Mouse (Mus musculus) spleen, adult 2 months (tissue): ENCODE results near the gene 1190005I06Rik. TPM values are rescaled to one million over a fixed set of nuclear protein-coding genes. Genes with fewer than 3 reads are reported as not detected.
A peak's percentile ranks its signal among the peaks of the same experiment; 100 is the strongest.

ENCODE experiments used
- DNase-seq, 2 experiments: peaks; one replicate each; pipeline versions ENCODE4 v3.0.0 to v3.0.0-alpha.2; 2012 to 2021; ENCODE audit warnings: low spot score in 2 of 2, low read depth in 1 of 2
- H3K27ac ChIP-seq: fragments of 200-500 bp; 2 replicates; pipeline ENCODE4 v1.5.1; 2012; ENCODE audit warnings: low read length, inconsistent platforms; ENCODE audit not compliant: insufficient read depth
- H3K27me3 ChIP-seq: fragments of 200-500 bp; 2 replicates; pipeline ENCODE4 v1.6.1; 2012; ENCODE audit warnings: mild to moderate bottlenecking, moderate library complexity, low read length, inconsistent platforms; ENCODE audit not compliant: control insufficient read depth, insufficient read depth
- H3K36me3 ChIP-seq: fragments of 200-500 bp; 2 replicates; pipeline ENCODE4 v1.6.1; 2012; ENCODE audit warnings: mild to moderate bottlenecking, low read length, inconsistent platforms; ENCODE audit not compliant: control insufficient read depth, insufficient read depth
- H3K4me1 ChIP-seq: fragments of 200-500 bp; 2 replicates; pipeline ENCODE4 v1.6.1; 2011; ENCODE audit warnings: inconsistent platforms; ENCODE audit not compliant: control insufficient read depth, insufficient read depth, insufficient read length
- H3K4me3 ChIP-seq: fragments of 200-500 bp; 2 replicates; pipeline ENCODE4 v1.5.1; 2011; ENCODE audit warnings: mild to moderate bottlenecking, inconsistent platforms; ENCODE audit not compliant: insufficient read depth, insufficient read length; ENCODE audit errors: extremely low read depth
- CTCF ChIP-seq: fragments of 200-500 bp; IDR thresholded peaks from 2 replicates; pipeline ENCODE4 v1.5.1; 2011; ENCODE audit warnings: mild to moderate bottlenecking, inconsistent platforms; ENCODE audit not compliant: insufficient read depth, insufficient read length, insufficient replicate concordance; ENCODE audit errors: extremely low read depth
- POLR2A ChIP-seq: fragments of 200-500 bp; IDR thresholded peaks from 2 replicates; pipeline ENCODE4 v1.6.1; 2011; ENCODE audit warnings: low read depth, low read length, inconsistent platforms
- WGBS: fragments of 180-500 bp; shearing (Covaris S2); methylation state at CpG from one replicate; pipeline ENCODE4 v1.1.7; 2018; 5-methylcytosine and 5-hydroxymethylcytosine counted together
- polyA plus RNA-seq: library from polyadenylated mRNA; depleted of rRNA; stranded (reverse); fragments of >200 nt; gene quantifications from 2 replicates; pipeline ENCODE4 v1.2.3, GENCODE M21; 2012

Gene 1190005I06Rik
- polyA plus RNA-seq, 1 experiment, result 0.42 TPM

DNA sequence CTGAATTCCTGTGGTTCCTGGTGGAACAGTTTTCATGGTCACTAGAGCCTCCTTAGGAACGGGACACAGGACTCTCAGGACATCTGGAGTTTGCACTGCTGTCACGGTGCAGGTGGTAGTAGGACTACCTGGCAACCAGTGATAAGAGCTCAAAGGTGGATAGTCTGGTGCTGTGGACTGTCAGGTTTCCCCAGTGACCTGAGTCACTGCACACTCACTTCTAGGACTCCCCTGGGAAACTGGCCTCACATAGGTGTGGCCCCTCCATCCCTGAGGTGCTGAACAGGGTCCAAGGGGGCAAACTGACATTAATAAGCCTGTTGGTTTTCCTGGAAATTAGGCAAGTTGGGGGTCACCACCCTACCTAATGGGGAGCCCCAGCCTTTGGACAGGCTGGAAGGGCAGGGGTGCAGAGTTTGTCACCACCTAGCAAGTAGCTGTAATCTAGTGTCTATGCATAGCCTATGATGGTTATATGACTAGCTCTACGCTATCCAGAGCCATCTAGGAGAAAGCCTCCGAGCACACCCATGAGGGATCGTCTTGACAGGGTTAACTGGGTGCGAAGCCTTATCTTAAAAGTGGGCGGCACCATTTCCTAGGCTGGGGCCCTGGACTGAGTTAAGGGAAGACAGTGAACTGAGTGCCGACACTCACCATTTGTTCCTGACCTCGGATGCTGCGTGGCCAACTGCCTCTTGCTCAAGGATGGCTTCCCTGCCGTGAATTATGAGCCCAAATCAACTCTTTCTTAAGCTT lies 32.4 kb upstream of the 1190005I06Rik start:
- no peak for TF ChIP-seq POLR2A
- H3K36me3 ChIP-seq, result no peaks in the 10 kb centered on the region; the same call in 1 of the 2 replicates

DNA sequence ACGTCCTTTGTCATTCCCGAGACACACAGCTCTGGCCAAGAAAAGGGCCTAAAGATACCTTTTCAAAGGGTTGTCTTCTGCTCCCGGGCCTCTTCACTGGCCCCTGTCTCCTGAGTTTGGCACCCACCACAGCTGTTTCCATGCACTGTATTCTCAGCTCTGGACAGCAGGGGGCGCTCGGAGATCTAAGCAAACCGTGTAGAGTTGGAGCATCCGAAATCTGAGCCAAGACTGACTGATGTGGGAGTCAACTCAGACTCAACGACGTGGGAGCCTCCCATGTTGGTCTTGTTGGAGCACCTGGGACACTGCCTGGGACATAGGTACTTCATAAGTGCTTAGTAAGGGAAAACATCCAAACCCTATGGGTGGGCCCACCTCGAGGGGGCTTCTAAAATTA lies 31.0 kb upstream of the 1190005I06Rik start:
- Histone ChIP-seq H3K4me3 (no peak overlapping the region), H3K27me3 (no peaks in the 10 kb centered on the region), H3K36me3 (peaks cover 7% of the 10 kb centered on the region), H3K4me1 (peaks cover 2% of the 10 kb centered on the region; the same call in 1 of the 2 replicates), H3K27ac (no peak overlapping the region)
- WGBS, result 14% methylated on average over 10 of the region's 10 CpGs
- TF ChIP-seq CTCF, result peak; percentile 93; the same call in 1 of the 2 replicates
- TF ChIP-seq POLR2A, result no peak
- DNase-seq, result peak; percentile 51 to 78

More for the DNA sequence above, 32.4 kb upstream of the 1190005I06Rik start:
- H3K27ac ChIP-seq, result no peak overlapping the region
- 56% methylated on average over 11 of the region's 11 CpGs for WGBS
- H3K4me1 ChIP-seq, result peaks cover 6% of the 10 kb centered on the region; the same call in 1 of the 2 replicates
- no peak for DNase-seq
- no peaks in the 10 kb centered on the region for H3K27me3 ChIP-seq
- no peak overlapping the region for H3K4me3 ChIP-seq

DNA sequence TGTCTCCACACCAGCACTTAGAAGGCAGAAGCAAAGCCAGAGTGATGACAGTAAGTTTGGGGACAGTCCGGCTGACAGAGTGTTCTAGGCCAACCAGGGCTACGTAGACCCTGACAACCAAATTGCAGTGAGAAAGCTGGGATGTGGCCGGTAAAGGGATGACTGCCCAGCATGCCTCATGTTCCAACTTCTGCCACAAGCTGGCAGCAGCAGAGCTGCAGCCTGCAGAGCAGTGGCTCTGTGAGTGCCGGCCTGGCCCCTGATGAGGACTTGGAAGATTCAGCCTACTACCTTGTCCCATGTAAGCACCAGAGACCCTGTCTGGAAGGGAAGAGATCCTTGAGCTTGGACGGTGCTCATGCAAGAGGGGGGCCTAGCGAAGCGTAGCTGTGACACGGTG lies 28.3 kb upstream of the 1190005I06Rik start:
- Histone ChIP-seq H3K4me1 (peaks cover 1% of the 10 kb centered on the region; the same call in 1 of the 2 replicates), H3K4me3 (no peak overlapping the region), H3K27ac (no peak overlapping the region), H3K27me3 (no peaks in the 10 kb centered on the region), H3K36me3 (peaks cover 23% of the 10 kb centered on the region)
- 88% methylated on average over 8 of the region's 8 CpGs for WGBS
- DNase-seq, result no peak
- TF ChIP-seq CTCF, result no peak
- no peak for TF ChIP-seq POLR2A

GRCm38 (mm10) chr8:120673298-120673697 lies 25.9 kb upstream of the 1190005I06Rik start:
- no peak for TF ChIP-seq CTCF
- TF ChIP-seq POLR2A, result no peak
- WGBS, result 98% methylated on average over 7 of the region's 7 CpGs
- Histone ChIP-seq H3K4me3 (no peak overlapping the region), H3K27me3 (no peaks in the 10 kb centered on the region), H3K36me3 (peaks cover 28% of the 10 kb centered on the region), H3K4me1 (peaks cover 3% of the 10 kb centered on the region; the same call in 1 of the 2 replicates), H3K27ac (no peak overlapping the region)
- no peak for DNase-seq

GRCm38 (mm10) chr8:120672626-120673229 lies 25.3 kb upstream of the 1190005I06Rik start:
- Histone ChIP-seq H3K4me1 (peaks cover 3% of the 10 kb centered on the region), H3K4me3 (no peak overlapping the region), H3K36me3 (peaks cover 28% of the 10 kb centered on the region), H3K27me3 (no peaks in the 10 kb centered on the region), H3K27ac (no peak overlapping the region)
- no peak for DNase-seq
- no peak for TF ChIP-seq CTCF
- no peak for TF ChIP-seq POLR2A
- WGBS, result 94% methylated on average over 16 of the region's 16 CpGs

- no peak for DNase-seq
- no peaks in the 10 kb centered on the region for H3K27me3 ChIP-seq
- TF ChIP-seq POLR2A (no peak), CTCF (no peak)
- peaks cover 28% of the 10 kb centered on the region for H3K36me3 ChIP-seq
- no peak overlapping the region for H3K27ac ChIP-seq
- H3K4me1 ChIP-seq, result peaks cover 6% of the 10 kb centered on the region
- no peak overlapping the region for H3K4me3 ChIP-seq
- 92% methylated on average over 6 of the region's 6 CpGs for WGBS
Measured at GRCm38 (mm10) chr8:120671775-120672174, 24.3 kb upstream of the 1190005I06Rik start.

DNA sequence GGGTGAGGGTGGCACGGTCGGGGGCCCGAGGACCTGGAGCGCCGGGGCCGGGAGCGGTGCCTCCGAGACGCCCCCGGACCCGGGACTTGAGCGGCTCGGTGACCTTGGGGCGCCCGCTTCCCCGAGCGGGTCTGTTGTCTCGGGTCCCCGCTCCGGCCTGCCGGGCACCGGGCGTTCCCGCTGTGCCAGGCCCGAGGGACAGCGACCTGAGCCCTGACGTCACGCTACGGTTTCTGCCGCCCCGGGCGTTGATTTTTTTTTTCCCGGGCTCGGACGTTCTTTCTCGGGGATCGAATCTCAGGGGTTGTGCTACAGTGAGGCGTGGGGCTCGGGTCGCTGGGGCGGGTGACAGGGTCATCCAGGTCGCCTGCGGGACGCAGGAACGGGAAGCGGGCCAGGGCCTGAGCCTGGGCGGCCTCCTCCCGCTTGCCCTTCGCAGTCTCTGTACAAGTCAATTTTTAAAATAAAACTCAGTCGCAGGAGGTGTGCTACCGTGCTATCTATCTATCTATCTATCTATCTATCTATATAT lies 21.0 kb upstream of the 1190005I06Rik start, which contains the start of gene Emc8:
Gene Emc8, minus strand, starts transcription at position 200 of the 532 bp plus-strand sequence.
- 1% methylated on average over 50 of the region's 51 CpGs for WGBS
- H3K27me3 ChIP-seq, result no peaks in the 10 kb centered on the region
- H3K27ac ChIP-seq, result peak within 1 kb of the TSS; percentile 78
- TF ChIP-seq CTCF, result no peak
- TF ChIP-seq POLR2A, result no peak
- peaks cover 18% of the 10 kb centered on the region for H3K4me1 ChIP-seq
- DNase-seq, result no peak
- peaks cover 21% of the 10 kb centered on the region for H3K36me3 ChIP-seq
- H3K4me3 ChIP-seq, result peak within 1 kb of the TSS; percentile 94
